Mouse (Mus musculus) cerebral cortex, adult 2 months (tissue): Measurements from ENCODE around the gene Ubqln1.

ENCODE experiments used
- WGBS: fragments of 180-500 bp; shearing (Covaris S2); methylation state at CpG from one replicate; pipeline ENCODE4 v1.1.7; 2018; 5-methylcytosine and 5-hydroxymethylcytosine counted together

The Ubqln1 gene

GRCm38 (mm10) chr13:58215592-58216341, at the start of gene Ubqln1:
Gene Ubqln1 (minus strand): TSS chr13:58215653.
- WGBS: under 1% methylated on average over 62 of the region's 62 CpGs

DNA sequence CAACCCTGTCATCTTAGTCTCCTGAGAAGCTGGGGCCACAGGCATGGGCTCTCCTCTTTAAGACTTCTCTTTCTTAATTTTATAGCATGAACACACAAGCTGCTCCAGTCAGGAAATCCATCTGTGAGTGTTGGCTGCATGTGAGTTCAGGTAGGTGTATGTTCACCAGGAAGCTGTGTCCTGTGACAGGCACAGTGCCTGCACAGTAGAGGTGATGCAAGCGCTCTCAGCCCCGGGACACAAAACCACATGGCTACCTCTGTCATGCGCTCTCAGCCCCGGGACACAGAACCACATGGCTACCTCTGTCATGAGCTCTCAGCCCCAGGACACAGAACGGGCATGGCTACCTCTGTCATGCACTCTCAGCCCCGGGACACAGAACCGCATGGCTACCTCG, 48.1 kb upstream of the Ubqln1 start:
- 90% methylated on average over 8 of the region's 8 CpGs for WGBS

- WGBS: 87% methylated on average over 4 of the region's 4 CpGs
These were observed 46.2 kb upstream of the Ubqln1 start for GRCm38 (mm10) chr13:58261674-58262073.

DNA sequence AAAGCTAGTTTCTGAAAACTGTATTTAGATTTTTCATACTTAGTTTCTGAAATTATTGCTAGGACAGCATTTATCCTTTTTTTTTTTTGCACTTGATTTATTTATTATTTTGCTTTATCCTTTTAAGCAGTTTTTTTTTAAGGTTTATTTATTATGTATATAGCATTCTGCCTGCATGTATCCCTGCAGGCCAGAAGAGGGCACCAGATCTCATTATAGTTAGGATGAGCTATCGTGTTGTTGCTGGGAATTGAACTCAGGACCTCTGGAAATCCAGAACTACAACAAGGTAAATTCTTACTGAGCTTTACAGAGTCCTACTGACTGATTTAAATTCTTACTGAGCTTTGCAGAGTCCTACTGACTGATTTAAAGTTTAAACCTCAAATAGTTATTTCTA, 37.8 kb upstream of the Ubqln1 start:
- WGBS: 94% methylated on average over 1 of the region's 1 CpGs

DNA sequence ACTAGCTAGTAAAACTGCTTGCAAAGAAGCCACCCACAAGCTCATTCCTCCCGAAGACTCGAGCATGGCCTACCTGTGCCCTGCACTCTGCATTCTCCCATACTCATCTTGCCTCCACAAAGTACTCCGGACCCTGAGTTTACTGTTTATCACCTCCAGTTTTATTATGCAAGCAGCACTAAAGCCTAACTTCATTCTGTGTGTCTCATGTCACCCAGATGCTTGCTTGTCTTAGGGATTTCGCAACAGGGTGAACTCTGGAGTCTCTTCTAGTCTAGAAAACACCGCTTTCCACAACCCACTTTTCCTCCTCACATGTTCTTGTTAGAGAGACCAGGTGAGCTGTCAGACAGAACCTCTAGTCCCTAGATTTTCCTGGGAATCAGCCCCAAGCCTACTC, 33.5 kb upstream of the Ubqln1 start:
- WGBS: 98% methylated on average over 5 of the region's 5 CpGs

GRCm38 (mm10) chr13:58236536-58236935, 21.1 kb upstream of the Ubqln1 start:
- 96% methylated on average over 7 of the region's 7 CpGs for WGBS

- 52% methylated on average over 5 of the region's 5 CpGs for WGBS
These were observed 17.2 kb upstream of the Ubqln1 start for GRCm38 (mm10) chr13:58232611-58233010.

DNA sequence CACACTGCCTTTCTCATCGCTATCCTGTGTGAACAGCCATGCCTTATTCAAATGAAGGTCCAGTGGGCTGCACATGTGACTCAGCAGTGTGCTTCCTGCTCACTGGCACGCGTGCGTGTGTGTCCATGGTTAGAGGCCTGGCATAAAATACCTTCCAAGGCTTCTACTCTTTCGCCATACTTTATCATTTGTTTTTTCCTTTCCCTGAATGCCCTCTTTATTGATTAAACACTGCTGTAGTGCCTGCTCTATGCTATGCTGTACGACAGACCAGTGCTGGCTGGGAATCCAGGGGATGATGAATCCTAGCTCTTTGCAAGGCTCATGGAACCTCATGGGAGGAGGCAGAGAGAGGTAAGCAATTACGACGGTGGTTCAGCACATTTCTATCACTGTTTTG, 16.6 kb upstream of the Ubqln1 start:
- 87% methylated on average over 8 of the region's 8 CpGs for WGBS

DNA sequence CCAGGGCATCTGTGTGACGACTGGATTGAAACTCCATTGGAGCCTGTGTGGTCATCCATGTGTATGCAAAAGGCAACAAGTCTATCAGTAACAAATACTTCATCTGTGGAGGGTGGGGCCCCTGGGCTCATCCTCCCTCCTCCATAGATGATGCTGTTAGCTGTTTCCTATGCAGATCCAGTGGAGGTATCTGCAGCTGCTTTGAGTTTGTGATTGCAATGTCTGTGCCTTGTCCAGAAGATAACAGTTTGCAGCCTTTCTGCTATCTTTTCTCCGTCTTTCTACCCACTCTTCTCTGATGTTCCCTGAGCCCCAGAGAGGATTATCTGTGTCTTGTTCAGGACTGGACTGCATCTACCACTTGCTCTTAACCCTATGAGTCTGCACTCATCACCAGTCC, 13.2 kb upstream of the Ubqln1 start:
- 89% methylated on average over 2 of the region's 2 CpGs for WGBS

DNA sequence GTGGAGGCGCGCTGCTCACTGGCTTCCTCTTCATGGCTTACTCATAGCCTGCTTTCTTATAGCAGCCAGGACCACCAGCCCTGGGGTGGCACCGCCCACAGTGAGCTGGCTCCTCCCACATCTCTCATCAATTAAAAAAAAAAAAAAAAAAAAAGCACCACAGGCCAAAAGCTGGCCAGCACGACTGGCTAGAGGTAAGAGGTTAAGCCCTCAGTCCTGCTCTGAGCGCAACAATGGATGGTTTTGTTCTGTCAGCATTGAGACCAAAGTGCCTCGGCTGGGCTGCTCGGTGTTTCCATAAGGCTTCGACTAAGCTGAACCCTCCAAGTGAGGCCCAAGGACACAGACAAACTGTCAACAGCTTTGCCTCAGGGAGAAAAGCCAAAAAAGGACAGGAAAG, 10.2 kb upstream of the Ubqln1 start:
- WGBS: 71% methylated on average over 8 of the region's 8 CpGs

GRCm38 (mm10) chr13:58220206-58220605, 4.8 kb upstream of the Ubqln1 start:
- 56% methylated on average over 3 of the region's 3 CpGs for WGBS

DNA sequence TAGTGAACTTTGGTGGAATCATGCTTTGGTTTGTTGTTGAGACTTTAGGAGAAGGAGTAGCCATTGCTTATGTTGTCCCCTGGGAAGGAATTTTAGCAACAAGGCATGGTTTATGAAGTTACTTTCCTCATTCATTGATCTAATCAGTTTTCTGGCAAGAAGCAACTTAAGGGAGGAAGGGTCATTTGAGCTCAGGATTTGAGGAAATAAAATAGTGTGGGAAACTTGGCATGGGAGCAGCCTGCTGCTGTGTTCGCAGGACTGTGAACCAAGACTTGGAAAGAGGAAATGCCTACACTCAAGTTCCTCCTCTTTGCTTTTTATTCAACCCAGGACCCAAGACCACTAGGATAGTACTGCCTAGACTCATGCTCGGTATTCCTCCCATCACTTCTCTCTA, 2.1 kb upstream of the Ubqln1 start:
- WGBS: 89% methylated on average over 2 of the region's 2 CpGs

GRCm38 (mm10) chr13:58216395-58216794, 942 bp upstream of the Ubqln1 start:
- 70% methylated on average over 9 of the region's 9 CpGs for WGBS

GRCm38 (mm10) chr13:58215253-58215591, 231 bp downstream of the Ubqln1 start:
- under 1% methylated on average over 48 of the region's 48 CpGs for WGBS

DNA sequence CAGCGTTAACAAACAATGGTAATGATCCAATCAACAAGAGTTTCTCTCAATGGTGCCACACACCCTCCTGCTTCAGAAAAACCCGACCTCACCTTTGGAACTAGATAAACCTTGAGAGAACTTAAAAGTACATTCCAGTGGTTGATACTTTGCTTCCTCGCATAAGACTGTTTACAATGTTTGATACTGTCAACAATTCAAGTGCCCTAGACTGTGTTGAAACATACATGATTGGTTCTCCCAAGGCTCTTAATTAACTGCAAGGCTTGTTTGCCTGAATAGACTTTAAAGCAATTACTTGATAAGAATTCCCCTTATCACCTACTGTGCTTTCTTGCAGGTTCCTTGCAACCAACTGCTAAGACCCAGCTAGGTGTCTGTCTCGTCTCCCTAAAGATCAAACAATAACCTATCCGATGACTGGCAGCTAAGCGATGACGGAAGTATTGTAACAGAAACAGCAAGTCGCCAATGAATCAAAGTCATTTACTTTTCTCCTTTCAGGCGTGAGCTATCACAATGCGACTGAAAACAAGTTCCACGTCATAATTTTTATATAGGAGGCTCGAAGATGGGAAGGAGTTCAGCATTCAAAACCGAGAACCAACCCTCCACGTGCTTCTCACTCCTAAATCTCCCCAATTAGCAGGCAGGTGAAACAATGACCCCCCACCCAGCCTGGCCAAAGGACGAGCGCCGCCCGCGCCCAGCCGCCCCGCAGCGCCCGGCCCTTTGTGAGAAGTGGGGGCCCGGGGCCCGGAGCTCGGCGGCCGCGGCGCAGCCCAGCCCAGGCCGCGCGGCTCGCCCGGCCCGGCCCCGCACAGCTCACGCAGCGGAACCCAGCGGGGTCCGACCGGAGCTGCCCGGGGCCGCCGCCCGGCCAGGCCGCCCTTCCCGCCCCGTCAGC, 854 bp downstream of the Ubqln1 start:
- 1% methylated on average over 49 of the region's 49 CpGs for WGBS

GRCm38 (mm10) chr13:58213801-58214200, 1.7 kb downstream of the Ubqln1 start:
- 34% methylated on average over 8 of the region's 8 CpGs for WGBS

DNA sequence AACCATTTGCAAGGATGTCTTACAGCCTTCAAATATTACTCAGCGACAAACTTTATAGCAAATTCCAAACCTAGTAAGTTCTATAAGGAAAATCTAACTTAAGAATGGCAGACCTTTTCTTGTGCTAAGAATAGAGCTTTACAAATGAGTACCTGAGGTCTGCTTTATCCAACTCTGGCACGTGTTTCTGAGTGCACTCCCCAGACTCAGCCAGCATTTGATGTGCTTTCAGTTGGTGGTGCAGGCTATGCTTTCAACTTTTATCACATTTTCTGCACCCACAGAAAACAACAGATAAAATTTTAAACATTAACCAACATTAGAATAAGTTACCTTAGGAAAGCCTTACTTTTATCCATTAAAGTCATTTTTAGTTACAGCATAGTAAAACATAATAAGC, 2.9 kb downstream of the Ubqln1 start:
- 62% methylated on average over 2 of the region's 2 CpGs for WGBS

- 30% methylated on average over 5 of the region's 5 CpGs for WGBS
These were observed 5.0 kb downstream of the Ubqln1 start for GRCm38 (mm10) chr13:58210441-58210840.

GRCm38 (mm10) chr13:58206084-58206483, 9.4 kb downstream of the Ubqln1 start:
- 91% methylated on average over 4 of the region's 4 CpGs for WGBS

- 62% methylated on average over 4 of the region's 4 CpGs for WGBS
These were observed 10.5 kb downstream of the Ubqln1 start for GRCm38 (mm10) chr13:58204986-58205385.

GRCm38 (mm10) chr13:58204202-58204601, 11.3 kb downstream of the Ubqln1 start:
- 97% methylated on average over 3 of the region's 3 CpGs for WGBS

DNA sequence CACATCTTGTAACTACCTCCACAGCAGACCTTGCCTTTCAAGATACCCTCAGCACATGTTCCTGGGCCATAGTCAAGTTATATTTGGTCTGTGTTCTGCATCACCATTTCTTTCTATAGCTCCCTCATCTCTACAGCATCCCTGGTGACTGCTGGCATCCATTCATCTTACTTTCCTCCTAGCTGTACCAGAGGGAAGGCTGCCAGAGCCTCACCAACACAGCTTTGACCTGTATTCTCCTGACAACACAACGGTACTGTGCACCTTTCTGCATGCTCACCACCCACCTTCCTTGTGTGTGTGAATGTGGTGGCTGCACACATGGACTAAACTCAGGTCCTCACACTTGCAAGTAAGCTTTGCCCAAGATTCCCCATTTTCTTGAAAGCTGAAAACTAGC, 12.6 kb downstream of the Ubqln1 start:
- WGBS: 40% methylated on average over 1 of the region's 1 CpGs

GRCm38 (mm10) chr13:58201908-58202307, 13.5 kb downstream of the Ubqln1 start:
- WGBS: 88% methylated on average over 3 of the region's 3 CpGs
